Mouse (Mus musculus): ENCODE results near the gene Tmub2. TPM values are rescaled to one million over a fixed set of nuclear protein-coding genes. Genes with fewer than 3 reads are reported as not detected.

The Tmub2 gene
- polyA plus RNA-seq (2015; fragmentation: Nextera tagmentation; extraction: Ambion mirVana): 75.8 and 78.7 TPM in 2 replicates

DNA sequence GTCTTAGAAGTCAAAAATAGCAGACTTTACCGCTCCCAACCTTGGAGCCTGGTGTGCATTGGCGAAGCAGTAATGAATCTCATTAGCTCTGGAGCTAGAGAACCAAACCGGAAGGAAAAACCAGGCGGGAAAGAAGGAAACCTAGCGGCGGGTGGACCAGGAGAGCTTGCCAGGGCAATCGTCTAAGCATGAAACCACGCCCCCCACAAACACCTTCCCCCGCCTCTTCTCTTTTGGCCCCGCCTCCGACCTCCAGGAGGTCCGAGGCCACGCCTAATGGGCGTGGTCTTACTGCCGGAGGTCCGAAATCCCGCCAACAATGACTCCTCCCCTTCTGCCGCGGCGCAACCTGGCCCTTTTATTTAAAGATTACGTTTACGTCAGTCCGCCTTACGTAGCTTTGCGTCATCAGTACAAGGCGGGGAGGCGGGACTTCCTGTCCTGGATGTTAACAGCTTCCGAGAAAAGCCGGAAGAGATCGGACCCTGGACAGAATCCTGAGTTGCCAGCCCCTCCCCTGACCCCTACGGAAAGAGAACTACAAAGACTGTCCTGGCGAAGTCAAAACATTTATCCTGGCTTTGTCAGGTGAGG lies at the start of gene Tmub2:
TSS of gene Tmub2 (plus strand) at position 431 of the 594 bp plus-strand sequence.
- H3K27ac ChIP-seq (ENCODE audit: low read length): peak within 1 kb of the TSS; percentile 83
- H3K4me1 ChIP-seq (replicated peaks; ENCODE audit: control insufficient read depth, insufficient read depth, low read length): peaks cover 13% of the 10 kb centered on the region
- peak within 1 kb of the TSS; percentile 75 for H3K4me2 ChIP-seq (ENCODE audit: low read length)
- peak; percentile 93 for ATAC-seq
- no peaks in the 10 kb centered on the region for H3K27me3 ChIP-seq (replicated peaks; ENCODE audit: control insufficient read depth, insufficient read depth, low read length)
- H3K36me3 ChIP-seq (ENCODE audit: control insufficient read depth, insufficient read depth): no peaks in the 10 kb centered on the region; the same call in 1 of the 2 replicates
- H3K9ac ChIP-seq (replicated peaks; ENCODE audit: low read depth, low read length): peak within 1 kb of the TSS; percentile 76
- peak within 1 kb of the TSS; percentile 68 for H3K4me3 ChIP-seq (replicated peaks; ENCODE audit: low read length)
- 0% methylated on average over 32 of the region's 32 CpGs for WGBS
- H3K9me3 ChIP-seq (ENCODE audit: control insufficient read depth, low read length): no peaks in the 10 kb centered on the region

DNA sequence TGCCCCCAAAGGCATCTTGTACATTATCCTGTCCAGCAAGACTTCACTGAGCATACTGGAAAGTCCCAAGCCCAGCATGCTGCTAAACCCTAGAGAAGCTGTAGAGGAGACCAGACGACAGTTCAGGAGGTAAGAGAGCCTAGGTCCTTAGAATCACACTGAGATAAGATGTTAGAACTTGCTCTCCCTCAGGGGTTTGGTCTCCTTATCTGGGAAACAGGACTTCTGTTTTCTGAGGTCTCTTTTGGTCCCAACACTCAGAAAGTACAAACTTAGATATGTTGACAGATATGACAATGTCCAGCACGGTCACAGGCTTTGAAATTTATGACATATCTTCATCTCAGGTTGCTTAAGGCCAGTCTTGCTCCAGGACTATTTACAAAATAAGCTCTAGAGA lies 48.7 kb upstream of the Tmub2 start:
- WGBS: 76% methylated on average over 2 of the region's 2 CpGs
- ATAC-seq: no peak

DNA sequence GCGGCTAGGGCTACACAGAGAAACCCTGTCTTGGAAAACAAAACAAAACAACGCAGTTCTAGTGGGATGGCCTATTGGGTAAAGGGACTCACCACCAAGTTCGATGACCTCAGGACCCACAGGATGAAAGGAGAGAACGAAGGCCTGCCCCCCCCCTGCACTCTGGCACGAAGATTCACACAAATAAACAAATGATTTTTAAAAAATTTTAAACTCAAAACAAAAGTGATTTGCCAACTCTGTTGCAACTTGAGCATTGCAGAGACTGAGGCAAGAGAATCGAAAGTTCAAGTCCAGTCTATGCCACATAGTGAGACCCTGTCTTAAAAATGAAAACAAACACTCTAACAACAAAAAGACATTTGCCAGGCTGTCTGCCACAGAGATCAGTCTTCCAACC lies 44.1 kb upstream of the Tmub2 start:
- Histone ChIP-seq H3K27me3 (replicated peaks; ENCODE audit: control insufficient read depth, insufficient read depth, low read length) (no peaks in the 10 kb centered on the region), H3K9me3 (ENCODE audit: control insufficient read depth, low read length) (0 out of 2 replicates have a peak, but pooled peaks cover 4% of the 10 kb centered on the region), H3K4me3 (replicated peaks; ENCODE audit: low read length) (no peak overlapping the region), H3K9ac (replicated peaks; ENCODE audit: low read depth, low read length) (no peak overlapping the region), H3K4me1 (replicated peaks; ENCODE audit: control insufficient read depth, insufficient read depth, low read length) (peaks cover 11% of the 10 kb centered on the region), H3K27ac (ENCODE audit: low read length) (no peak overlapping the region), H3K36me3 (ENCODE audit: control insufficient read depth, insufficient read depth) (no peaks in the 10 kb centered on the region), H3K4me2 (ENCODE audit: low read length) (no peak overlapping the region)
- no peak for ATAC-seq
- WGBS: 90% methylated on average over 6 of the region's 6 CpGs

More for the DNA sequence above, 48.7 kb upstream of the Tmub2 start:
- H3K4me3 ChIP-seq (replicated peaks; ENCODE audit: low read length): no peak overlapping the region
- no peaks in the 10 kb centered on the region for H3K36me3 ChIP-seq (ENCODE audit: control insufficient read depth, insufficient read depth)
- H3K9me3 ChIP-seq (ENCODE audit: control insufficient read depth, low read length): no peaks in the 10 kb centered on the region
- no peaks in the 10 kb centered on the region for H3K27me3 ChIP-seq (replicated peaks; ENCODE audit: control insufficient read depth, insufficient read depth, low read length)
- H3K4me1 ChIP-seq (replicated peaks; ENCODE audit: control insufficient read depth, insufficient read depth, low read length): no peaks in the 10 kb centered on the region
- H3K27ac ChIP-seq (ENCODE audit: low read length): no peak overlapping the region
- no peak overlapping the region for H3K4me2 ChIP-seq (ENCODE audit: low read length)
- H3K9ac ChIP-seq (replicated peaks; ENCODE audit: low read depth, low read length): no peak overlapping the region

DNA sequence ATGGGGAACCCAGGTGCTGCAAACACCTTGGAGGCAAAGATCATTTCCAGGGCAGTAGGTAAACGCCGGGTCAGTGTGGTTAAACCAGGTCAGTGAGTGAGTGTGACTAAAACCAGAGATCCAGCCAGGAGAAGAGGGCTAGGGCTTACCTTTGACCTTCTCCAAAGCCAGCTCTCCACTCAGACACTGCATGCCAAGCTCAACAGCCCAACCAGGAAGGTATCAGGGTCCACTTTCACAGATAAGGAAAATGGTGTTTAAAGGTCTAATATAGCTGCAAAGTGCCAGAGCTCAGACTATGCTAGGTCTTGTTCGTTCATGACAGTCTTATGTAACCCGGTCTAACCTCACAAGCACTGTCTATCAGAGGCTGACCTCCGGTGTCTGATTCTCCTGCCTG lies 43.5 kb upstream of the Tmub2 start:
- H3K36me3 ChIP-seq (ENCODE audit: control insufficient read depth, insufficient read depth): no peaks in the 10 kb centered on the region
- H3K9ac ChIP-seq (replicated peaks; ENCODE audit: low read depth, low read length): no peak overlapping the region
- H3K4me1 ChIP-seq (replicated peaks; ENCODE audit: control insufficient read depth, insufficient read depth, low read length): peaks cover 16% of the 10 kb centered on the region
- ATAC-seq: no peak
- no peak overlapping the region for H3K27ac ChIP-seq (ENCODE audit: low read length)
- no peak overlapping the region for H3K4me3 ChIP-seq (replicated peaks; ENCODE audit: low read length)
- no peak overlapping the region for H3K4me2 ChIP-seq (ENCODE audit: low read length)
- H3K9me3 ChIP-seq (ENCODE audit: control insufficient read depth, low read length): 0 out of 2 replicates have a peak, but pooled peaks cover 4% of the 10 kb centered on the region
- 91% methylated on average over 5 of the region's 5 CpGs for WGBS
- no peaks in the 10 kb centered on the region for H3K27me3 ChIP-seq (replicated peaks; ENCODE audit: control insufficient read depth, insufficient read depth, low read length)

DNA sequence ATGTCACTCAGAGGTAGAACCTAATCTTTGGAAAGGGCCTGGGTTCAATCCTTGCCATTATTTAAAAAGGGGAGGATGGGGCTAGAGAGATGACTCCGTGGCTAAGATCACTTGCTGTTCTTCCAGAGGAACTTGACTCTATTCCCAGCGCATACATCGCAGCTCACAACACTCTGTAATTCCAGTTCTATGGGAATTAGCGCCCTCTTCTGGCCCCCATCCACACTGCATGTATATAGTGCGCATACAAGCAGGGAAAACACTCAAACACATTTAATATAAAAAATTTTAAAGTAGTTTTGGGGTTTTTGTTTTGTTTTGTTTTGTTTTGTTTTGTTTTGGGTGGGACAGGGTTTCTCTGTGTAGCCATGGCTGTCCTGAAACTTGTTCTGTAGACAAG lies 42.9 kb upstream of the Tmub2 start:
- no peak overlapping the region for H3K27ac ChIP-seq (ENCODE audit: low read length)
- H3K27me3 ChIP-seq (replicated peaks; ENCODE audit: control insufficient read depth, insufficient read depth, low read length): no peaks in the 10 kb centered on the region
- 55% methylated on average over 5 of the region's 5 CpGs for WGBS
- H3K9me3 ChIP-seq (ENCODE audit: control insufficient read depth, low read length): 0 out of 2 replicates have a peak, but pooled peaks cover 4% of the 10 kb centered on the region
- H3K4me1 ChIP-seq (replicated peaks; ENCODE audit: control insufficient read depth, insufficient read depth, low read length): peaks cover 16% of the 10 kb centered on the region
- ATAC-seq: no peak
- H3K36me3 ChIP-seq (ENCODE audit: control insufficient read depth, insufficient read depth): no peaks in the 10 kb centered on the region
- H3K4me2 ChIP-seq (ENCODE audit: low read length): no peak overlapping the region
- no peak overlapping the region for H3K4me3 ChIP-seq (replicated peaks; ENCODE audit: low read length)
- H3K9ac ChIP-seq (replicated peaks; ENCODE audit: low read depth, low read length): no peak overlapping the region

DNA sequence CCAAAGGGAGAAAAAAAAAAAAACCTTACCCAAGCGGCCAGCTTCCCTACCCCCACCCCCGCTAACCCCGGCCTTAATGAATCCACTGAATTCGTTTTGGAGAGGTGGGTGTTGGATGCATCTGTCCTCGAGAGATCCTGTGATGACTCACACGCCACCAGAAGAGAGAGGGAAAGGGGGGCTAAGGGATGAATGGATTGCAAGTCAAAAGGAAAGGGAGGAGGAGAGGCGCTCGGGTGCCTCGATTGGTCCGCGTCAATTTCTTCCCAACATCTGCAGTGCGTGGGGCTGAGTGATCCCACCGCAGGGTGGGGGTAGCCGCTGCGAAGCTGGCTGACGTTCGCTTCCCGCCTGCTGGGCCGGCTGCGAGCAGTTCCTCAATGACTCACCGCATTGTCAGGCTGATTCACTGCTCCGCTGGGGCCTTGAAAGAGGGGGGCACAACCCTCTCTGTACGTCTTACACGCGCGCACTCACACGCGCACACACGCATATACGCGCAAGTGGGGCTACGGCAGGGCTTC lies 39.7 kb upstream of the Tmub2 start:
- peak overlapping the region; percentile 75 for H3K4me2 ChIP-seq (ENCODE audit: low read length)
- H3K27ac ChIP-seq (ENCODE audit: low read length): peak overlapping the region; percentile 43
- peaks cover 28% of the 10 kb centered on the region for H3K4me1 ChIP-seq (replicated peaks; ENCODE audit: control insufficient read depth, insufficient read depth, low read length)
- 0% methylated on average over 32 of the region's 32 CpGs for WGBS
- H3K27me3 ChIP-seq (replicated peaks; ENCODE audit: control insufficient read depth, insufficient read depth, low read length): no peaks in the 10 kb centered on the region
- peak overlapping the region; percentile 49 for H3K9ac ChIP-seq (replicated peaks; ENCODE audit: low read depth, low read length)
- H3K36me3 ChIP-seq (ENCODE audit: control insufficient read depth, insufficient read depth): no peaks in the 10 kb centered on the region
- peak overlapping the region; percentile 40 for H3K4me3 ChIP-seq (replicated peaks; ENCODE audit: low read length)
- H3K9me3 ChIP-seq (ENCODE audit: control insufficient read depth, low read length): 0 out of 2 replicates have a peak, but pooled peaks cover 4% of the 10 kb centered on the region
- ATAC-seq: peak; percentile 82

DNA sequence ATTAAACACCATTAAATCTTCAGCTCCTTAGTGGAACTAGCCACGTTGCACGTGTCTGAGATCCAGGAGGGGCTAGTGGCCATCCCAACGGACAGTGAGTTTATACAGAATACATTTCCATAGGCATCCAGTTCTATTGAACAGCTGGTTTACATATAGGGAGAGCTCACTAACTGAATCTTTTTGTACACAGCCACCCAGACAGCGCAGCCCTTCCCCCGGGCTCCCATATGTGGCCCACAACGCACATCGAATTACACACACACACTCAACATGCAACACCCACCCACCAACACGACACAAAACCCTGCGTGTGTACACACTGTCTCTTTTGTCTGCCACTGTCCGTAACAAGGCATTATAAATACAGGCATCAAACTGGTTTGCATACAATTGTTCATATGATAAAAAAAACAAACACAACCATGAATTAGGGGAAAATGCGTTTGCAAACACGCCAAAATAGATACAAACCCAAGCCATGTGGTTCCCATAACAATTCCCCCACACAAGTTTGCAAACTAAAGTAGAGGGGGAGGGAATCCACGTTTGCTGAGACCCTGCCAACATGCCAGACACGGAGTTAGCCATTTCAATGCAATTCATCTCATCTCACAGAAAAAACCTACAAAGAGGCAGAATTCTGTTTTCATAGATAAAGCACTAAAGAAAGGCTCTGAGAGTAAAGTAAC lies 39.0 kb upstream of the Tmub2 start:
- Histone ChIP-seq H3K9ac (replicated peaks; ENCODE audit: low read depth, low read length) (peak overlapping the region; percentile 49), H3K27ac (ENCODE audit: low read length) (peak overlapping the region; percentile 43), H3K36me3 (ENCODE audit: control insufficient read depth, insufficient read depth) (no peaks in the 10 kb centered on the region), H3K4me1 (replicated peaks; ENCODE audit: control insufficient read depth, insufficient read depth, low read length) (peaks cover 28% of the 10 kb centered on the region), H3K9me3 (ENCODE audit: control insufficient read depth, low read length) (0 out of 2 replicates have a peak, but pooled peaks cover 4% of the 10 kb centered on the region), H3K4me2 (ENCODE audit: low read length) (peak overlapping the region; percentile 75), H3K27me3 (replicated peaks; ENCODE audit: control insufficient read depth, insufficient read depth, low read length) (no peaks in the 10 kb centered on the region), H3K4me3 (replicated peaks; ENCODE audit: low read length) (peak overlapping the region; percentile 40)
- WGBS: 36% methylated on average over 14 of the region's 14 CpGs
- ATAC-seq: no peak

DNA sequence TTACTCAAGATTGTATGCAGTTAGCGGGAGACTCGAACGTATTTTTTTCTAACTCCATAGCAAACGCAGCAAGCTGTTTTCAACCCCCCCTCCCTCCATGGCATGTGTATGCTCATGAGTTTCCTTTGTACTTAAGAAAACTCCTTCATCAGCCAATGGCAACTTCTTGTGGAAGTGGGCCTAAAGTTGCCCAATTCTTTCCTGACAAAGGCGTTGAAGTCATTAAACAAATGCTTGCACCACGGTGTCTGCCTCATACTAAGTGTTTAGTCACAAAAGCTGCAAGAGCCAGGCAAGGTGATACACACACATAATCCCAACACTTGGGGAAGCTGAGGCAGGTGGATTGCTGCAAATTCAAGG lies 38.5 kb upstream of the Tmub2 start:
- Histone ChIP-seq H3K27ac (ENCODE audit: low read length) (no peak overlapping the region), H3K9me3 (ENCODE audit: control insufficient read depth, low read length) (0 out of 2 replicates have a peak, but pooled peaks cover 4% of the 10 kb centered on the region), H3K4me3 (replicated peaks; ENCODE audit: low read length) (no peak overlapping the region), H3K9ac (replicated peaks; ENCODE audit: low read depth, low read length) (no peak overlapping the region), H3K27me3 (replicated peaks; ENCODE audit: control insufficient read depth, insufficient read depth, low read length) (no peaks in the 10 kb centered on the region), H3K4me1 (replicated peaks; ENCODE audit: control insufficient read depth, insufficient read depth, low read length) (peaks cover 28% of the 10 kb centered on the region), H3K4me2 (ENCODE audit: low read length) (no peak overlapping the region), H3K36me3 (ENCODE audit: control insufficient read depth, insufficient read depth) (no peaks in the 10 kb centered on the region)
- ATAC-seq: no peak
- 72% methylated on average over 6 of the region's 6 CpGs for whole genome bisulfite sequencing

DNA sequence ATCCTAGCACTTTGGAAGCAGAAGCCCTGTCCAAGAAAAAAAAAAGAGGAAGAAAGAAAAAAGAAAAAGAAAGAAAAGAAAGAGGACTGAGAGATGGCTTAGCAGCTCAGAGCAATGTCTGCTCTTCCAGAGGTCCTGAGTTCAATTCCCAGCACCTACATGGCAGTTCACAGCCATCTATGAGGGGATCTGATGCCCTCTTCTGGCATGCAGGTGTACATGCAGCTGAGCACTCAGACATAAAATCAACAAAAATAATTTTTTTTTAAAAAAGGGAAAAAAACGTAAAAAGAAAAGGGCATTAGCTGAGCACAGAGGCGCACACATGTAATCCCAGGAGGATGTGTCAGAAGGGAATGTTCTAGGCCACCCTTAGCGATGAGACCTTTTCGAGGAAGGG lies 37.9 kb upstream of the Tmub2 start:
- no peak for ATAC-seq
- Histone ChIP-seq H3K36me3 (ENCODE audit: control insufficient read depth, insufficient read depth) (no peaks in the 10 kb centered on the region), H3K4me1 (replicated peaks; ENCODE audit: control insufficient read depth, insufficient read depth, low read length) (peaks cover 28% of the 10 kb centered on the region), H3K9ac (replicated peaks; ENCODE audit: low read depth, low read length) (no peak overlapping the region), H3K4me3 (replicated peaks; ENCODE audit: low read length) (no peak overlapping the region), H3K9me3 (ENCODE audit: control insufficient read depth, low read length) (0 out of 2 replicates have a peak, but pooled peaks cover under 1% of the 10 kb centered on the region), H3K4me2 (ENCODE audit: low read length) (no peak overlapping the region), H3K27me3 (replicated peaks; ENCODE audit: control insufficient read depth, insufficient read depth, low read length) (no peaks in the 10 kb centered on the region), H3K27ac (ENCODE audit: low read length) (no peak overlapping the region)
- WGBS: 87% methylated on average over 4 of the region's 4 CpGs
